Mouse (Mus musculus): ENCODE results near the gene Olfr577. TPM values are rescaled to one million over a fixed set of nuclear protein-coding genes. Genes with fewer than 3 reads are reported as not detected.

Olfr577 gene
- total and polyA plus RNA-seq, 2 experiments from 2014 or later, result not detected

DNA sequence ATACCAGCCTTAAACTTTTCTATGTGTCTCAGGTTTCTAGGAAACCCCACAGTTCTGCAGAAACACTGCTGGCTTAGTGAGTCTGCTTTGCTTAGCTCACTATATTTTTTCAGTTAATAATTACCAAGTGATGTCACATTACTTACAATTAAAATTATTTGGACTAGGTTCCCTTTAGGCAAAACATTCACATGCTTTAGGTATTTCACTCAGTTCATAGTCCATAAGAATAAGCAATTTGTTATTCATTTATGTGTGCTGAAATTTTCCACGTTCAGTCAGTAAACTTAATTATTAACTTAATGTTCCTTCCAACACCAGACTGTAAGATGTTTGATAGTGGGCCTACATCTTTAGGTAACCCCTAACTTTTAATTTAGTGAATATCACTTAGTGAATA is 25.0 kb downstream of the Olfr577 start:
- no peak overlapping the region for H3K4me2 ChIP-seq (ENCODE audit: low read depth, low read length, poor library complexity, severe bottlenecking)
- no peak for TF ChIP-seq CTCF (IDR thresholded peaks at IDR 0.05)
- no peaks in the 10 kb centered on the region for H3K9me3 ChIP-seq (ENCODE audit: low read length)
- no peaks in the 10 kb centered on the region for H3K27me3 ChIP-seq (ENCODE audit: insufficient read depth, low read length)
- WGBS, result 64% methylated on average over 1 of the region's 1 CpGs
- no peaks in the 10 kb centered on the region for H3K36me3 ChIP-seq (ENCODE audit: insufficient read depth, low read length)
- no peak overlapping the region for H3K9ac ChIP-seq (replicated peaks; ENCODE audit: low read length, poor library complexity, severe bottlenecking)
- no peak overlapping the region for H3K4me3 ChIP-seq (ENCODE audit: low read depth, low read length)
- H3K27ac ChIP-seq (ENCODE audit: low read depth, low read length), result no peak overlapping the region
- no peaks in the 10 kb centered on the region for H3K4me1 ChIP-seq (ENCODE audit: insufficient read depth, low read length)
- no peak for DNase-seq (ENCODE audit: low spot score)
- ATAC-seq (ENCODE audit: low FRiP score), result no peak

DNA sequence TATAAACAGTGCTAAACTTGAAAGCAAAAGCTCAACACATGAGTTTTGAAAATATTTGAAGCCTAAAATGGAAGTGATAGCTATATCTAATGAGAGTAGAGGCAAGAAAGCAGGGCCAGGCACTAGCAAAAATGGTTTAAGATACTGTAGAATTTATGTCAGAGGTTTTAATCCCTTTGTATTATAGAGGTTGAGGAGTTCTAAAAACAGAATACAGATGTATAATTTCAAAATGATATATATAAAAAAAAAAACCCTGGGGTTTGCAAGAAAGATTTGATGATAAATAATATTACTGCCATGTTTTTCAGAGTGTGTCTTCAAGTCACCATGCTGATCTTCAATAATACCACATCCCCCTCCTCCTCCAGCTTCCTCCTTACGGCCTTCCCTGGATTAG is 27.6 kb downstream of the Olfr577 start, which contains the start of gene Olfr574:
Gene Olfr574, plus strand, starts transcription at position 301 of the 400 bp plus-strand sequence.
- H3K4me1 ChIP-seq (ENCODE audit: insufficient read depth, low read length), result no peaks in the 10 kb centered on the region
- H3K4me3 ChIP-seq (ENCODE audit: low read depth, low read length), result no peak within 1 kb of the TSS
- H3K9ac ChIP-seq (replicated peaks; ENCODE audit: low read length, poor library complexity, severe bottlenecking), result no peak within 1 kb of the TSS
- no peaks in the 10 kb centered on the region for H3K9me3 ChIP-seq (ENCODE audit: low read length)
- ATAC-seq (ENCODE audit: low FRiP score), result no peak
- 79% methylated on average over 1 of the region's 1 CpGs for WGBS
- DNase-seq (ENCODE audit: low spot score), result no peak
- H3K36me3 ChIP-seq (ENCODE audit: insufficient read depth, low read length), result no peaks in the 10 kb centered on the region
- no peak within 1 kb of the TSS for H3K27ac ChIP-seq (ENCODE audit: low read depth, low read length)
- H3K4me2 ChIP-seq (ENCODE audit: low read depth, low read length, poor library complexity, severe bottlenecking), result no peak within 1 kb of the TSS
- no peak for TF ChIP-seq CTCF (IDR thresholded peaks at IDR 0.05)
- no peaks in the 10 kb centered on the region for H3K27me3 ChIP-seq (ENCODE audit: insufficient read depth, low read length)

DNA sequence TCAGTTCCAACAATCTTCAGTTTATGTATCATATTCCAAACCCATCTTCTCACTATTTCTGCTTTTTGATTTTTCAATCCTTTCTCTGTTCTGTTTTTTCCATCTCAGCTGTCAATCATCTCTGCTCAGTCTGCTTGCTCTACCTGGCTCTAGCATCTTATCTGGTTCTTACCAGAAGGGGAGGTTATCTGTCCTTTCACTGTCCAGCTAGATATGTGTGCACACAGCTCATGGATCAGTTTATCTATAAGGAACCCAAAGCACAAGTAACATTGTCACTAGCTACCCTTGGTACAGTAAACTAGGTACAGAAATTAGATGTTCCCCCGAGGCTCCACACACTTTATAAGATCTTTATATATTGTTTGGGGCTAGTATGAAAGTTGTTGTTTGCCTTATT is 32.3 kb downstream of the Olfr577 start:
- Histone ChIP-seq H3K27ac (ENCODE audit: low read depth, low read length) (no peak overlapping the region), H3K4me2 (ENCODE audit: low read depth, low read length, poor library complexity, severe bottlenecking) (no peak overlapping the region), H3K4me1 (ENCODE audit: insufficient read depth, low read length) (no peaks in the 10 kb centered on the region), H3K36me3 (ENCODE audit: insufficient read depth, low read length) (no peaks in the 10 kb centered on the region), H3K4me3 (ENCODE audit: low read depth, low read length) (no peak overlapping the region), H3K9me3 (ENCODE audit: low read length) (no peaks in the 10 kb centered on the region), H3K27me3 (ENCODE audit: insufficient read depth, low read length) (no peaks in the 10 kb centered on the region), H3K9ac (replicated peaks; ENCODE audit: low read length, poor library complexity, severe bottlenecking) (no peak overlapping the region)
- no peak for ATAC-seq (ENCODE audit: low FRiP score)
- no peak for DNase-seq (ENCODE audit: low spot score)
- 97% methylated on average over 1 of the region's 1 CpGs for WGBS
- no peak for TF ChIP-seq CTCF (IDR thresholded peaks at IDR 0.05)

- Histone ChIP-seq H3K27me3 (ENCODE audit: insufficient read depth, low read length) (no peaks in the 10 kb centered on the region), H3K4me1 (ENCODE audit: insufficient read depth, low read length) (no peaks in the 10 kb centered on the region), H3K27ac (ENCODE audit: low read depth, low read length) (no peak within 1 kb of the TSS), H3K9me3 (ENCODE audit: low read length) (no peaks in the 10 kb centered on the region), H3K4me2 (ENCODE audit: low read depth, low read length, poor library complexity, severe bottlenecking) (no peak within 1 kb of the TSS), H3K4me3 (ENCODE audit: low read depth, low read length) (no peak within 1 kb of the TSS), H3K9ac (replicated peaks; ENCODE audit: low read length, poor library complexity, severe bottlenecking) (no peak within 1 kb of the TSS), H3K36me3 (ENCODE audit: insufficient read depth, low read length) (no peaks in the 10 kb centered on the region)
- DNase-seq (ENCODE audit: low spot score) (no peak), ATAC-seq (ENCODE audit: low FRiP score) (no peak)
- 96% methylated on average over 2 of the region's 2 CpGs for WGBS
- TF ChIP-seq CTCF (IDR thresholded peaks at IDR 0.05), result no peak
Measured at GRCm38 (mm10) chr7:102942475-102942874, 33.3 kb downstream of the Olfr577 start, which contains the start of gene Olfr573-ps1. Olfr573-ps1 (minus strand) TSS chr7:102942575.

DNA sequence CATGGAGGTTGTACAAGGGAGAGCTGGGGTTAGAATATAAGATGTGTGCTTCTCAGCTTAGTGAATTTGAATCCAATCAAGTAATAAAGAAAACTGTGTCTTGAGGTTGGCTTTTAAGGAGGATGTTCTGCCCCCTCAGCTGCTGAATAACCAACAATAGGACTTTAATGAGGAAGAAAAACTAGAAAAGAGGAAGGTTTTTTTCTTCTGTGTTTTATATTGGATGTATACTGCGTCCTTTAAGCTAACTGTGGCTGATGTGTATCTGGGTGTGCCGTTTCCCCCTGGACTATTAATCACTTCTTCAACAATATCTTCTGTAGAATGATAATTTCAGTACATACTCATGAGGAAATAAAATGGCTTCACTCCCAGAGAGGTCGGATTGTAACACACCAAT is 48.6 kb downstream of the Olfr577 start:
- ATAC-seq (ENCODE audit: low FRiP score) (no peak), DNase-seq (ENCODE audit: low spot score) (no peak)
- TF ChIP-seq CTCF (IDR thresholded peaks at IDR 0.05), result no peak
- Histone ChIP-seq H3K4me2 (ENCODE audit: low read depth, low read length, poor library complexity, severe bottlenecking) (no peak overlapping the region), H3K27ac (ENCODE audit: low read depth, low read length) (no peak overlapping the region), H3K4me1 (ENCODE audit: insufficient read depth, low read length) (no peaks in the 10 kb centered on the region), H3K27me3 (ENCODE audit: insufficient read depth, low read length) (no peaks in the 10 kb centered on the region), H3K9me3 (ENCODE audit: low read length) (no peaks in the 10 kb centered on the region), H3K4me3 (ENCODE audit: low read depth, low read length) (no peak overlapping the region), H3K9ac (replicated peaks; ENCODE audit: low read length, poor library complexity, severe bottlenecking) (no peak overlapping the region), H3K36me3 (ENCODE audit: insufficient read depth, low read length) (no peaks in the 10 kb centered on the region)
- WGBS, result 73% methylated on average over 3 of the region's 3 CpGs

GRCm38 (mm10) chr7:102924109-102924508 is 51.6 kb downstream of the Olfr577 start, which contains the start of gene Olfr572:
Olfr572 (plus strand) TSS chr7:102924409.
- no peak for ATAC-seq (ENCODE audit: low FRiP score)
- WGBS, result 63% methylated on average over 1 of the region's 1 CpGs

More at GRCm38 (mm10) chr7:102924109-102924508, 51.6 kb downstream of the Olfr577 start, which contains the start of gene Olfr572:
- no peak within 1 kb of the TSS for H3K27ac ChIP-seq (ENCODE audit: low read depth, low read length)
- H3K9ac ChIP-seq (replicated peaks; ENCODE audit: low read length, poor library complexity, severe bottlenecking), result no peak within 1 kb of the TSS
- no peaks in the 10 kb centered on the region for H3K4me1 ChIP-seq (ENCODE audit: insufficient read depth, low read length)
- H3K4me3 ChIP-seq (ENCODE audit: low read depth, low read length), result no peak within 1 kb of the TSS
- no peak for TF ChIP-seq CTCF (IDR thresholded peaks at IDR 0.05)
- no peaks in the 10 kb centered on the region for H3K9me3 ChIP-seq (ENCODE audit: low read length)
- no peaks in the 10 kb centered on the region for H3K36me3 ChIP-seq (ENCODE audit: insufficient read depth, low read length)
- H3K27me3 ChIP-seq (ENCODE audit: insufficient read depth, low read length), result no peaks in the 10 kb centered on the region
- H3K4me2 ChIP-seq (ENCODE audit: low read depth, low read length, poor library complexity, severe bottlenecking), result no peak within 1 kb of the TSS
- DNase-seq (ENCODE audit: low spot score), result no peak

Other genes starting within 250 kb of the Olfr577 start
- gene Olfr559, start 248.5 kb downstream of the Olfr577 start, total RNA-seq (2014; rRNA removed), result not detected in 2 replicates
- not detected in 2 replicates for gene Olfr559, start 248.5 kb downstream of the Olfr577 start, polyA plus RNA-seq (2015; fragmentation: Nextera tagmentation; extraction: Ambion mirVana)
- gene Olfr560, start 216.6 kb downstream of the Olfr577 start, total RNA-seq (2014; rRNA removed), result not detected in 2 replicates
- gene Olfr560, start 216.6 kb downstream of the Olfr577 start, polyA plus RNA-seq (2015; fragmentation: Nextera tagmentation; extraction: Ambion mirVana), result not detected in 2 replicates
- gene Olfr78, start 216.5 kb downstream of the Olfr577 start, total RNA-seq (2014; rRNA removed), result not detected in 2 replicates
- gene Olfr78, start 216.5 kb downstream of the Olfr577 start, polyA plus RNA-seq (2015; fragmentation: Nextera tagmentation; extraction: Ambion mirVana), result 0.09 and 0.10 TPM in 2 replicates
- not detected in 2 replicates for gene Olfr561, start 204.7 kb downstream of the Olfr577 start, total RNA-seq (2014; rRNA removed)
- gene Olfr561, start 204.7 kb downstream of the Olfr577 start, polyA plus RNA-seq (2015; fragmentation: Nextera tagmentation; extraction: Ambion mirVana), result 0.06 TPM in 1 of 2 replicates, not detected in the other
- not detected in 2 replicates for gene Olfr564, start 172.5 kb downstream of the Olfr577 start, total RNA-seq (2014; rRNA removed)
- not detected in 2 replicates for gene Olfr564, start 172.5 kb downstream of the Olfr577 start, polyA plus RNA-seq (2015; fragmentation: Nextera tagmentation; extraction: Ambion mirVana)
- gene Olfr566, start 117.2 kb downstream of the Olfr577 start, total RNA-seq (2014; rRNA removed), result not detected in 2 replicates
- not detected in 2 replicates for gene Olfr566, start 117.2 kb downstream of the Olfr577 start, polyA plus RNA-seq (2015; fragmentation: Nextera tagmentation; extraction: Ambion mirVana)
- not detected in 2 replicates for gene Olfr568, start 98.8 kb downstream of the Olfr577 start, total RNA-seq (2014; rRNA removed)
- gene Olfr568, start 98.8 kb downstream of the Olfr577 start, polyA plus RNA-seq (2015; fragmentation: Nextera tagmentation; extraction: Ambion mirVana), result not detected in 2 replicates
- gene Olfr569, start 85.1 kb downstream of the Olfr577 start, total RNA-seq (2014; rRNA removed), result not detected in 2 replicates
- gene Olfr569, start 85.1 kb downstream of the Olfr577 start, polyA plus RNA-seq (2015; fragmentation: Nextera tagmentation; extraction: Ambion mirVana), result not detected in 2 replicates
- not detected in 2 replicates for gene Olfr570, start 81.4 kb downstream of the Olfr577 start, total RNA-seq (2014; rRNA removed)
- gene Olfr570, start 81.4 kb downstream of the Olfr577 start, polyA plus RNA-seq (2015; fragmentation: Nextera tagmentation; extraction: Ambion mirVana), result not detected in 2 replicates
- gene Olfr571, start 58.4 kb downstream of the Olfr577 start, total RNA-seq (2014; rRNA removed), result not detected in 2 replicates
- gene Olfr571, start 58.4 kb downstream of the Olfr577 start, polyA plus RNA-seq (2015; fragmentation: Nextera tagmentation; extraction: Ambion mirVana), result not detected in 2 replicates
- not detected in 2 replicates for gene Olfr572, start 51.5 kb downstream of the Olfr577 start, total RNA-seq (2014; rRNA removed)
- gene Olfr572, start 51.5 kb downstream of the Olfr577 start, polyA plus RNA-seq (2015; fragmentation: Nextera tagmentation; extraction: Ambion mirVana), result not detected in 2 replicates
- gene Olfr573-ps1, start 33.4 kb downstream of the Olfr577 start, total RNA-seq (2014; rRNA removed), result not detected in 2 replicates
- gene Olfr573-ps1, start 33.4 kb downstream of the Olfr577 start, polyA plus RNA-seq (2015; fragmentation: Nextera tagmentation; extraction: Ambion mirVana), result not detected in 2 replicates
- gene Olfr574, start 27.5 kb downstream of the Olfr577 start, total RNA-seq (2014; rRNA removed), result not detected in 2 replicates
- not detected in 2 replicates for gene Olfr574, start 27.5 kb downstream of the Olfr577 start, polyA plus RNA-seq (2015; fragmentation: Nextera tagmentation; extraction: Ambion mirVana)
- not detected in 2 replicates for gene Olfr575, start 17.2 kb downstream of the Olfr577 start, total RNA-seq (2014; rRNA removed)
- gene Olfr575, start 17.2 kb downstream of the Olfr577 start, polyA plus RNA-seq (2015; fragmentation: Nextera tagmentation; extraction: Ambion mirVana), result not detected in 2 replicates
- not detected in 2 replicates for gene Olfr576, start 13.3 kb downstream of the Olfr577 start, total RNA-seq (2014; rRNA removed)
- gene Olfr576, start 13.3 kb downstream of the Olfr577 start, polyA plus RNA-seq (2015; fragmentation: Nextera tagmentation; extraction: Ambion mirVana), result not detected in 2 replicates
- gene Olfr578, start 13.4 kb upstream of the Olfr577 start, total RNA-seq (2014; rRNA removed), result not detected in 2 replicates
- gene Olfr578, start 13.4 kb upstream of the Olfr577 start, polyA plus RNA-seq (2015; fragmentation: Nextera tagmentation; extraction: Ambion mirVana), result not detected in 2 replicates
- not detected in 2 replicates for gene Olfr582, start 62.1 kb upstream of the Olfr577 start, total RNA-seq (2014; rRNA removed)
- gene Olfr582, start 62.1 kb upstream of the Olfr577 start, polyA plus RNA-seq (2015; fragmentation: Nextera tagmentation; extraction: Ambion mirVana), result not detected in 2 replicates
- not detected in 2 replicates for gene Olfr583, start 75.4 kb upstream of the Olfr577 start, total RNA-seq (2014; rRNA removed)
- not detected in 2 replicates for gene Olfr583, start 75.4 kb upstream of the Olfr577 start, polyA plus RNA-seq (2015; fragmentation: Nextera tagmentation; extraction: Ambion mirVana)
- gene Olfr584, start 105.9 kb upstream of the Olfr577 start, total RNA-seq (2014; rRNA removed), result not detected in 2 replicates
- not detected in 2 replicates for gene Olfr584, start 105.9 kb upstream of the Olfr577 start, polyA plus RNA-seq (2015; fragmentation: Nextera tagmentation; extraction: Ambion mirVana)
- not detected in 2 replicates for gene Olfr585, start 121.8 kb upstream of the Olfr577 start, total RNA-seq (2014; rRNA removed)
- not detected in 2 replicates for gene Olfr585, start 121.8 kb upstream of the Olfr577 start, polyA plus RNA-seq (2015; fragmentation: Nextera tagmentation; extraction: Ambion mirVana)
- not detected in 2 replicates for gene Olfr586, start 149.7 kb upstream of the Olfr577 start, total RNA-seq (2014; rRNA removed)
- gene Olfr586, start 149.7 kb upstream of the Olfr577 start, polyA plus RNA-seq (2015; fragmentation: Nextera tagmentation; extraction: Ambion mirVana), result not detected in 2 replicates
- 0.09 TPM in 1 of 2 replicates, not detected in the other for gene Olfr588-ps1, start 164.9 kb upstream of the Olfr577 start, total RNA-seq (2014; rRNA removed)
- not detected in 2 replicates for gene Olfr588-ps1, start 164.9 kb upstream of the Olfr577 start, polyA plus RNA-seq (2015; fragmentation: Nextera tagmentation; extraction: Ambion mirVana)
- not detected in 2 replicates for gene Olfr589, start 180.4 kb upstream of the Olfr577 start, total RNA-seq (2014; rRNA removed)
- not detected in 2 replicates for gene Olfr589, start 180.4 kb upstream of the Olfr577 start, polyA plus RNA-seq (2015; fragmentation: Nextera tagmentation; extraction: Ambion mirVana)
- not detected in 2 replicates for gene Olfr591, start 202.4 kb upstream of the Olfr577 start, total RNA-seq (2014; rRNA removed)
- not detected in 2 replicates for gene Olfr591, start 202.4 kb upstream of the Olfr577 start, polyA plus RNA-seq (2015; fragmentation: Nextera tagmentation; extraction: Ambion mirVana)
- gene Olfr592, start 208.9 kb upstream of the Olfr577 start, total RNA-seq (2014; rRNA removed), result not detected in 2 replicates
- gene Olfr592, start 208.9 kb upstream of the Olfr577 start, polyA plus RNA-seq (2015; fragmentation: Nextera tagmentation; extraction: Ambion mirVana), result not detected in 2 replicates
- gene Olfr593, start 235.9 kb upstream of the Olfr577 start, total RNA-seq (2014; rRNA removed), result not detected in 2 replicates
- gene Olfr593, start 235.9 kb upstream of the Olfr577 start, polyA plus RNA-seq (2015; fragmentation: Nextera tagmentation; extraction: Ambion mirVana), result not detected in 2 replicates
- gene Olfr594, start 241.1 kb upstream of the Olfr577 start, total RNA-seq (2014; rRNA removed), result not detected in 2 replicates
- gene Olfr594, start 241.1 kb upstream of the Olfr577 start, polyA plus RNA-seq (2015; fragmentation: Nextera tagmentation; extraction: Ambion mirVana), result not detected in 2 replicates

Measured in midbrain, postnatal 0 days (tissue).